Mouse (Mus musculus) bone marrow macrophage, adult 2 months (primary cell): ENCODE measurements around the gene Ctla4.

ENCODE experiments used
- CTCF ChIP-seq: IDR thresholded peaks from 2 replicates; pipeline ENCODE4 v1.5.1; 2012; ENCODE audit warnings: low read depth, mild to moderate bottlenecking, low read length, moderate library complexity
- POLR2A ChIP-seq: IDR thresholded peaks from 2 replicates; pipeline ENCODE4 v1.6.1; 2012; ENCODE audit warnings: mild to moderate bottlenecking, low read depth, low read length, borderline replicate concordance

GRCm38 (mm10) chr1:60940023-60940422 is 53.2 kb downstream of the Ctla4 start:
- TF ChIP-seq POLR2A (no peak), CTCF (no peak)
